Mouse (Mus musculus): ENCODE data around the gene Ensa. TPM values are rescaled to one million over a fixed set of nuclear protein-coding genes. Genes with fewer than 3 reads are reported as not detected.
"Not testable (repeated sequence)": the region's sequence is repeated elsewhere in the genome, so short reads cannot be mapped to it uniquely, and the experiment has no call there.

Ensa gene
- total RNA-seq, 2 experiments from 2014 or later, result 62.5 to 63.7 TPM

DNA sequence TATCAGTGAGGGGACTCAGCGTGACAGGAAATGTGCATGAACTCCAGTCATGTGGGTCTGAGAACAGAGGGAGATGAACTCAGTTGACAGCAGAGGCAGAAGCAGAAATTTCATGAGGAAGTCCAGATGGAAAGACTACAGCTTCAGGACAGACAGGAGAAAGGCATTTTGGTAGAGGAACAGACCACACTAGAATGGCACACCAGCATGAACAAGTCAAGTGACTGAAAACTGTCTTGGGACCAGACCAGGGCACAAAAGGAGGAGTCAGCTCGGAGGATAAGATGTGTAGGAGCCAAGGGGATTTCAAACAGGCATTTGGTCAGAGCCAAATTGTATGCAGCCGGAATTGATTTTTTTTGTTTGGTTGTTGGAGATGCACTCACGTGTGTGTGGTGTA, 10.8 kb downstream of the Ensa start:
- DNase-seq, result no peak
- intact Hi-C loops (cut with DNase I), result loop anchor here (2.0 kb wide), 1 partner anchor 21 kb away; no protein-coding TSS in a partner anchor

DNA sequence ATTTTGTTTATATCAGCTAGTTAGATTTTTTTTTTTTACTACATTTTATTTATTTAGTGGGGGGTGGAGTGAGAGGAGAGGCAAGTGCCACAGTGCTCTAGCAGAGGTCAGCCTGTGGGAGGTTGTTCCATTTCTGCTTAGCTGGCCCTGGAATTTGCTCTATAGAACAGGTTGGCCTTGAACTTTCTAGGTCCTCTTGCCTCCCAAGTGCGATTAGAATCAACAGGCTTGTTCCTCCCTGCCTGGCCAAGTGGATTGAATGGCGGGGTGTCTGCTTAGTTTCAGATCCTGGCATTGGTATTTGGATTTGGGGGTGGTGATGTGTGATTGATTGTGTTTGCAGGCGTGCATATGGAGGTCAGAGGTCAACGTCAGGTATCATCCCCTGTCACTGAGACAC, 11.3 kb downstream of the Ensa start:
- intact Hi-C loops (cut with DNase I), result no loop called here
- DNase-seq, result no peak

DNA sequence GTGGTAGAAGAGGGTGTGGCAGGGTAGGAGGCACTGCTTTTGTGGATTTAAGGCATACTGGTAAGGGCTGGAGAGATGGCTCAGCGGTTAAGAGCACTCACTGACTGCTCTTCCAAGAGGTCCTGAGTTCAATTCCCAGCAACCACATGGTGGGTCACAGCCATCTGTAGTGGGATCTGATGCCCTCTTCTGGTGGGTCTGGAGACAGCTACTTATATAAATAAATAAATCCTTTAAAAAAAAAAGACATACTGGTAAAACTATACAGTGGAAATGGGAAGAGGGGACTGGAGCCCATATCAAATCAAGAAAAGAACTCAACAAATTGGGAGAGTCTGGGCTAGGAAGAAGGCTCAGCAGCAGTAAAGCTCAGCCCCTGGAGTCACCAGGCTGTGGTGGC, 14.9 kb downstream of the Ensa start:
- intact Hi-C loops (cut with DNase I), result no loop called here
- no peak for DNase-seq

- intact Hi-C loops (cut with DNase I), result no loop called here
- DNase-seq, result no peak
Measured at GRCm38 (mm10) chr3:95643097-95643496, 18.3 kb downstream of the Ensa start.

DNA sequence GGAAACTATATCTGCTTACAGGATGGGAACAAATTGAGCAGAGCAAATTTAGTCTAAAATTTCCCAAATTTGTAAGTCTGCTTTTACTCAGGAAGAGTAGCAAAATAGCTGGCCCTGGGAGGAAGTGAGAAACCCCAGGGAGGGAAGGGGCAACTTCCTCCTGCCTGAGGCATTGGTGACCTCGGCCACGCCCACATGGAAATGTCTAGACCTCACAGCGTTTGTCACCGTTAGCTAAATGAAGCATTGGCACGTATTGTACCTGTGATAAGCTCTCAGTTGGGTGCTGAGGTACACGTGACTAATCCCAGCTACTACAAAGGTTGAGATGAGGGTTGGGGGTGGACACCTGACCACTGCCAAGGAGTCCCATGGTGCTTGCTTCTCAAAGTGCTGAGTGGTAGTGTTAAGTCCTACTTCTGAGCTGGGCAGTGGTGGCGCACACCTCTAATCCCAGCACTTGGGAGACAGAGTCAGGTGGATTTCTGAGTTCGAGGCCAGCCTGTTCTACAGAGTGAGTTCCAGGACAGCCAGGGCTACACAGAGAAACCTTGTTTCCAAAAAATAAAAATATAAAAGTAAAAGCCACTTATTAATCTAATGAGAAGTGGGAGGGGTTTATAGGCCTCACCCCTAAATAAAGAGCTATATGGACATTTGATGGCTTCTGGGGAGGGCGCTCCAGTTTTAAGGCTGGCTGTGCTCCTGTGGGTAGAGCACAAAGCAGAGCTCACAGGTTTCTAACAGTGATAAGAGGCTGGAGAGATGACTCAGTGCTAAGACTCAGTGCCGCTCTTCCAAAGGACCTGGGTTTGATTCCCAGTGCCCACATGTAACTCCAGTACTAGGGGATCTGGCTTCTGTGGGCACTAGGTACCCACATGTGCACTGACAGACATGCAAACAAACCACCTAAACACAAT, 20.8 kb downstream of the Ensa start:
- DNase-seq, result no peak
- intact Hi-C loops (cut with DNase I), result no loop called here

GRCm38 (mm10) chr3:95648016-95648415, 23.2 kb downstream of the Ensa start:
- no peak for DNase-seq

GRCm38 (mm10) chr3:95650276-95651032, 25.7 kb downstream of the Ensa start:
- no peak for DNase-seq
- intact Hi-C loops (cut with DNase I), result no loop called here

More at GRCm38 (mm10) chr3:95648016-95648415, 23.2 kb downstream of the Ensa start:
- intact Hi-C loops (cut with DNase I), result no loop called here

DNA sequence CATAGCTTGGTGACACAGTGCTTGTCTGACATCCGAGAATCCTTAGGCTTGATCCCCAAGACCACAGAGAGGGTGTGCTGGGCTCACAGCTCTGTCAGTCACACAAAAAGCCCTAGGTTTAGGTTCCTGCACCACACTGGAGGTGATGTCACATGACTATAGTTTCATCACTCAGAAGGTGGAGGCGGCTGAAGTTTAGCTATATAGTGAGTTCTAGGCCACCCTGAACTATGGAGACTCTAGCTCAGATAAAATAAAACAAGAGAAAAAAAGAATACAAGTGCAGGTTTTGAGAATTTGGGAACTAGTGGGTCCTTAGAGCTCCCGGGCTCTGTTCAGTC, 26.2 kb downstream of the Ensa start:
- DNase-seq, result no peak
- intact Hi-C loops (cut with DNase I), result no loop called here

GRCm38 (mm10) chr3:95651391-95652203, 26.8 kb downstream of the Ensa start:
- intact Hi-C loops (cut with DNase I), result no loop called here
- no peak for DNase-seq

DNA sequence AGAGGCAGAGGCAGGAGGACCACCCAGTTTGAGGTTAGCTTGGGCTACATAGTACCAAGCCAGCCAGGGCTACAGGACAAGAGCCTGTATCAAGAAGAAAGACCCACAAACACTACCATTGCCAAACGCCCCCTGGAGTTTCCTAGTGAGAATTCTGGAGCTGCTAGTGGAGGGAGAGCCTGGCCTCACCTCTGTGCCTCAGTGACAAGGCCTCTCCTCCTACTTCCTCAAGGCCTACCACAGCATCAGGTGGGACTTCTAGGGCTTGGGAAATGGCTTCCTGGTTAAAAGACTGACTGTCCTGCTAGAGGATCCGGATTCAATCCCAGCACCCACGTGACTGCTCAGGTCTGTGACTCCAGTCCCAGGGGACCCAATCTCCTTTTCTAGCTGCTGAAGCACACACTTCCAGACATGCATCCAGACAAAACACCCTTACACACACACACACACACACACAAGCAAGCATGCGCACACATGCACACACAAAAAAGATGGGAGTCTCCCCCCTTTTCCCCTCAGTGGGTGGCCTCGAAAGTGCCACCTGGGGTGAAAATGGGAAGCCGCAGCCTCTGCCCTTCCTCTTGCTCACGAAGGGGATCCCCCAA, 27.5 kb downstream of the Ensa start:
- DNase-seq, result no peak
- intact Hi-C loops (cut with DNase I), result no loop called here

GRCm38 (mm10) chr3:95652871-95653270, 28.1 kb downstream of the Ensa start:
- intact Hi-C loops (cut with DNase I), result no loop called here

GRCm38 (mm10) chr3:95653473-95654034, 28.8 kb downstream of the Ensa start:
- intact Hi-C loops (cut with DNase I), result no loop called here
- no peak for DNase-seq

More at GRCm38 (mm10) chr3:95652871-95653270, 28.1 kb downstream of the Ensa start:
- no peak for DNase-seq

GRCm38 (mm10) chr3:95654371-95654770, 29.6 kb downstream of the Ensa start:
- intact Hi-C loops (cut with DNase I); DNase-seq: not testable (repeated sequence)

DNA sequence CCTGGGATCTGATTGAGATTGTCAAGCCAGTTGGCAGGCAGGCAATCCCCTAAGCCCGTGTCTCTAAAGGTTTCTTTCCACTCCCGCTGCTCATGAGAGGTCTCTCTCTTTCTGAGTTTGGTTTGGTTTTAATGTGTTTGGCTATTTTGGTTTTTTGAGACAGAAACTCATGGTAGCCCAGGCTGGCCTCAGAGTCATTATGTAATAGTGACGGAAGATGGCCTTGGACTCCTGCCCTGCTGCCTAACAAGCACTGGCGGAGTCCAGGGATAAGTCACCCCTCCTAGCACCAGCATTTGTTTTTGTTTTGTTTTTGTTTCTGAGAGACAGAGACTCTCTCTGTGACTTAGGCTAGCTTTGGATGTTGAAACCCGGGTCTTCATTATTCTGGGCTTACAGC, 30.6 kb downstream of the Ensa start:
- no peak for DNase-seq

GRCm38 (mm10) chr3:95657108-95657507, 32.3 kb downstream of the Ensa start:
- intact Hi-C loops (cut with DNase I), result loop anchor here (2.0 kb wide), 1 partner anchor 22 kb away; no protein-coding TSS in a partner anchor
- no peak for DNase-seq

More for the DNA sequence above, 30.6 kb downstream of the Ensa start:
- intact Hi-C loops (cut with DNase I), result no loop called here

GRCm38 (mm10) chr3:95657711-95658110, 32.9 kb downstream of the Ensa start:
- no peak for DNase-seq
- intact Hi-C loops (cut with DNase I), result loop anchor here (2.0 kb wide), 1 partner anchor 23 kb away; no protein-coding TSS in a partner anchor

DNA sequence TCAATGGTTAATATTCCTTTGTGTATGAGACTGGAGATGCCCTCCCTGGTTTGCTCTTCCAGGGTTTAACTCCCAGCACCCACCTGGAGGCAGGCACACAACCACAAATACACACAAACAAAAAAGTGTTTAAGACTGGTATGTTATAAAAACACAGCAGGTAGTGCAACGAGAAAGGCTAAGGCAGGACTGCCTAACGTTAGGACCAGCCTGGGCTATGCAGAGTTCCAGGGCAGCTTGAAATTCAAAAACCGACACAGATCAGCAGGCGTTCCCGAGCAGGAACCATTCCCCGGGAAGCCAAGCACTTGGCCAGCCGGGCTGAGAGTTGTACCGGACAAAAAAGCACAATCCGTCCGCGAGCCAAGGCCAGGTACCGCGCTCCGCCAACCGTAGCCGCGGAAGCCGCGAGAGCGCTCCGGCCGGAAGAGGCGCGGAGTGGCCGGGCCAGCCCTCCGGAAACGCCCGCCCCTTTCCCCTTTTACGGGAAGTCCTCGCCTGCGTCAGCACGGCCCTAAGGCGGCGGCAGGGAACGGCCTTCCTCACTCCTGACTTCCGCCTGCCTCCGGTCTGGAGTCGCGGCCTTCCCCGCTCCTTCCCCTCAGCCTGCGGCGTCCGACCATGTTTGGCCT, 33.6 kb downstream of the Ensa start, which contains the start of gene Mcl1:
Gene Mcl1 (plus strand): TSS at position 553 of the 632 bp plus-strand sequence.
- intact Hi-C loops (cut with DNase I), result no loop called here
- peak; percentile 97 for DNase-seq

DNA sequence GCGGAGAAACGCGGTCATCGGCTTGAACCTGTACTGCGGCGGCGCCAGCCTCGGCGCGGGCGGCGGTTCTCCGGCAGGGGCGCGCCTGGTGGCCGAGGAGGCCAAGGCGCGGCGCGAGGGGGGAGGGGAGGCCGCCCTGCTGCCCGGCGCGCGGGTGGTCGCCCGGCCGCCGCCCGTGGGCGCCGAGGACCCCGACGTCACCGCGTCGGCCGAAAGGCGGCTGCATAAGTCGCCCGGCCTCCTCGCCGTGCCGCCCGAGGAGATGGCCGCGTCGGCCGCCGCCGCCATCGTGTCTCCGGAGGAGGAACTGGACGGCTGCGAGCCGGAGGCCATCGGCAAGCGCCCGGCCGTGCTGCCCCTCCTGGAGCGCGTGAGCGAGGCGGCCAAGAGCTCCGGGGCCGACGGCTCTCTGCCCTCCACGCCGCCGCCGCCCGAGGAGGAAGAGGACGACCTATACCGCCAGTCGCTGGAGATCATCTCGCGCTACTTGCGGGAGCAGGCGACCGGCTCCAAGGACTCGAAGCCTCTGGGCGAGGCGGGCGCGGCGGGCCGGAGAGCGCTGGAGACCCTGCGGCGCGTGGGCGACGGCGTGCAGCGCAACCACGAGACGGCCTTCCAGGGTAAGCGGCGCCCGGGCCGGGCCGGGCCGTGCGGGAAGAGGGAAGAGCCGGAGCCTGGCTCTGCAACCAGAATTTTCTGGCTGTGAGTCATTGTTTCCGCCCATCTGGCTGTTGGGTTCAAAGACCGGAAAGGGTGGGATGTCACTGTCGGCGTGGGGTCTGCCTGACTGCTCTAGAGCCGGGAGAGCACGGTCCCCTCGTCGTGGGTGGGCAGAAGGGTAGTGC, 34.3 kb downstream of the Ensa start:
- DNase-seq, result peak; percentile 80 to 83
- intact Hi-C loops (cut with DNase I), result loop anchor here (1.0 kb wide), 1 partner anchor 16 kb away; no protein-coding TSS in a partner anchor
